Mouse (Mus musculus) left cerebral cortex, adult 18-20 months (tissue): ENCODE measurements around the gene Gm27021. TPM values are rescaled to one million over a fixed set of nuclear protein-coding genes. Genes with fewer than 3 reads are reported as not detected.

ENCODE experiments used
- DNase-seq, 2 experiments: peaks; one replicate each; pipeline ENCODE4 v3.0.0; 2021 to 2022; ENCODE audit warnings: low spot score in 2 of 2, mixed read lengths in 1 of 2
- long read RNA-seq, 2 experiments: library from polyadenylated mRNA; stranded (forward); transcript quantifications; one replicate each; pipeline ENCODE4 v2.0.0; 2021
- total RNA-seq, 2 experiments: library from RNA; stranded (reverse); gene quantifications; 2 replicates each; pipeline ENCODE4 v1.2.3; 2021

Gene Gm27021
- under 1 TPM; 0.59 to 0.91 TPM for total RNA-seq
- long read RNA-seq, experiment 1, partial matches to known transcripts = 3 of 3 reads
- long read RNA-seq, experiment 1, other reads (novel, unspliced or antisense) = 0 of 3 reads
- long read RNA-seq, experiment 2, partial matches to known transcripts = 1 of 3 reads
- long read RNA-seq, experiment 2, other reads (novel, unspliced or antisense) = 1 of 3 reads

DNA sequence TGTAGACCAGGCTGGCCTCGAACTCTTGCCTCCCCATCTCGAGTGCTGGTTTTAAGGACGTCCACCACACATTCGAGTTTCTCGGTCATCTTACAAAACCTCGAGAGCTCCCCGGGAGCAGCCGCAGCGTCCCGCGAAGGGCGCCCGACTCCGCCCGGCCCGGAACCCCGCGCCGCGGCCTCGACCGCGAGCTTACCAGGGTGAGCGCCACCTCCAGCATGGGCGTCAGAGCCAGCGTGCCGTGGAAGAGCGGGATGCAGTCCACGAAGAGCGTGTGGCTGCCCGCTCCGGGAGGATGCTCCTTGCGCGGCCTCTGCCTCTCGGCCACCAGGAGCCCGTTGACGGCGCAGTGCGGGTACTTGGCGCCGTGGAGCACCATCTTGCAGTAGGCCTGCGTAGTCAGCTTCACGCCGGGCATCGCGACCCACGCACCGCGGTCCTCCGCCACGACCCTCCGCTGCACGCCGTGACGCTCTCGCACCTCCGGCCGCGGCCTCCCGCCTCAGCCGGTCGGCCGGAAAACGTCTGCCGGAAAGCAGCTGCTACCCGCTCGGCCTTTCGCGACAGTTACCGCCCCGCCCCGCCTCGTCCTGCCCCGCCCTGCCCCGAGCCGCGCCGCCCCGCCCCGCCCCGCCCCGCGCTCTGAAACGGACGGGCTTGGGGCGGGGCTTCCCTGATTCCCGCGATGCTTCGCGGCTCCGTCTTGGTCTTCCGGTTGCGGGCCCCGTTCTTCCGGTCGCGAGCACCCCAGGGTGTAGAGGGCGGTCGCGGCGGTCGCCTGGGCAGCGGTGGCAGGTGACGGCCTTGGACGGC is at the start of gene Gm27021, which contains the start of gene Cox4i1:
Gene Gm27021, minus strand, starts transcription at position 519 of the 813 bp plus-strand sequence.
Gene Cox4i1, plus strand, starts transcription at position 662 of the 813 bp plus-strand sequence.
- peak; percentile 87 to 92 for DNase-seq

DNA sequence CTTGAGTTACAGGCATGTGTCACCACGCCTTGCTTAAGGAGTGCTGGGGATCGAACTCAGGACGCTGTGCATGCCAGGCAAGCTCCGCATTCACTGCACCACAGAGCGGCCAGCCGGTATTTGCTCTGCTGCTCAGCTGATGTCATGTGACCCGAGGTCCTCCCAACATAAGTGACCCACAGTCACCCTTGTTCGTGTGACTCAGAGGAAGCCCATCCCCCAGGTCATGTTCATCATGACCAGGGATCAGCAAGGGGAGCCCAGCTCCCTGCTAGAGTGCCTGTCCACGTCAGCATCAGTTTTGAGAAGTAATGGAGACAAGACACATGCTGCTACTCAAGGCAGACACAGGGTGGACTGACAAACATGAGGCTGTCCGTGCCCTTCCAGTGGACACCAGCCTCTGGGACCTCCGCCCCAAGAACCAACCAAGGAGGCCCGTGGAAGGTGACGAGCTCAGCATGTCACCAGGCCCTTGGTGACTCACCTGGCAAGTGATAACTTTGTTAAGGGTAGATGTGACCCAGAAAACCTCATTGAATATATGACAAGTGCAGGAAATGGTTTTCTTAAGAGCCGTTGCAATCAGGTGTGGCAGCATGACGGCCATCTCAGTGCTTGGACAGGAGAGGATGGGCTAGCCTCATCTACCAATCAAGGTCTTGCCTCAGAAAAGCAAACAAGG is 48.3 kb upstream of the Gm27021 start:
- DNase-seq = no peak

DNA sequence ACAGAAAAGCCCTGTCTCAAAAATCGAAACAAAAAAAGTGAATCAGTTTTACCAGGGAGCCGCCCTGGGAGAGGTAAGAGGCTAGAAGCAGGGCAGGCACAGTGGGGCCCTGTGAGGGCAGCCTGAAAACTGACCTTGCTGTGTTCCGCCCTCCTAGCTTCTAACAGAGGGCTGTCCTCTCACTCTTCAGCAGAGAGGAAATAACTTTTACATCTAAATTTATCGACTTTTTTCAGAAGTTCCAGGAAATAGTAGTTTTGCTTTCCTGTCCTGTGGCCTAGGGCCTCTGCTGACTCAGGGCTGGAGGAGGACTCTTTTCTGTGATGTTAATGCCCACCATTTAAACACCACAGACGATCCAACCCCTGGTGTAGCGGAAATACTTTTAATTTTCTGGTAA is 47.3 kb upstream of the Gm27021 start:
- DNase-seq = no peak

DNA sequence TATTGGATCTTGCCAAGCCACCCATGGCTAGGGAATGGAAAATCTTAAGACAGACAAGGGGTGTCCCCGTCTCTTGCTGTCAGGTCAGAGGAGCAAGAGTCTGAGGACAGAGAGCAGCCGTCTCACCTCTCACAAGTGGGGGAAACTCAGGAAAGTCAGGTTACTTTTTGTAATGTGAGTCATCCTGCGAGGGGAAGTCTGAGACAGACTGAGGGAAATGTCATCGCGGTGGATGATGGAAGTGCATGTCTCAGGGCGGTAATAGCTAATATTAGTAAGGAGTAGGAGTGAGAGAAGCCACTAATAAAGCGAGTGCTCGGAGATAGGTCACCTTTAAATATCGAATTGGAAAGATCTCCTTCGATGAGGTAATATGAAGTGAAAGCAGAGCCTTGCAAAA is 41.3 kb upstream of the Gm27021 start:
- no peak for DNase-seq

DNA sequence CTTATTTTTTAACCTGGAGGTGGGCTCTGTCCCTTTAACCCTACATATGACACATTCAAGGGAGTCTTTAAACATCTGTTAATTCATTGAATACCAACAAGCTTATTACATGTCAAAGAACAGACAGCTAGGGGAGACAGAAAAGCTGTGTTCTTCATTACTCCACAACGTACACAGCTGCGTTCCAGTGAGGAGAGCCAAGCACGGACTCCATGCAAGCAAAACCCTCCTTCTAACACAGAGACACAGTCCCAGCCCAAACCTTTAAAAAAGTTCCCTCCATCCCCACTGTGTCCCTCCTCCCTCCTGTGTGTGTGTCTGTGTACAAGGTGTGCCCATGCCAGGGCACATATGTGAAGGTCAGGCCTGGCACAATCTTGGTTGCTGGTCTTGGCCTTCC is 38.3 kb upstream of the Gm27021 start:
- no peak for DNase-seq

DNA sequence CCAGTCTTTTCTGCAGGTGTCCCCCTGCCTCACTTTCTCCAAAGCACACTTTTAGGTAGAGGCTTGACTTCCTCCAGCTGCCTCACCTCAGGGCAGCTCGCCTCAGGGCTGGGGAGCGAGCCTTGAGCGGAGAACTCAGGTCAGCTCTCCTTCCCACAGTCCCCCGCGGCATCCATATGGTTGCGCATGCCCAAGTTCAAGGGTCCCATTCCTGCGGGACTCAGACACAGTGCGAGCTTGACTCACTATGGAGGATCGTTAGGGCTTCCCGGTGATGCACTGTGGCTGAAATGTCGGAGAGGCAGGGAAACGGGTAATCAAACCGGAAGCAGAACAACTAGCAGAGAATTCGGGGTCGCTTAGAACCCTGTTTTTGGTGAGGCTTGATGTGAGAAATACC is 37.3 kb upstream of the Gm27021 start:
- no peak for DNase-seq

DNA sequence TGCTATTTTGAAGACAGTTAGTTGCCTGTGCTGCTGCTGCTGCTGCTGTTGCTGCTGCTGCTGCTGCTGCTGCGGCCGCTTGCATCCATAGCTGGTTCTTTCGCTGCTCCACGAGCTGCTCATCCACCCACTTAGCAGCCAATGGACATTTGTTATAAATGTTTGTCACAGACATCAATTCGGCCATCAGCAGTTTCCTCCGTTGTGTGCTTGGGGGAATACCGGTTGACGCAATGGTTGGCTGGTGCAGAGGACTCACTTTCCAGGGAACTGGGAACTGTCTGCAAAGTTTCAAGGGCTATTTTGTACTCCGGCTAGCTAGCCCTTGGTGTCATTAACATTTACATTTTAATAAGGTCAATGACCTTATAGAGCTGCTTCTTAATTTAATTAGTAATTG is 36.3 kb upstream of the Gm27021 start:
- DNase-seq = no peak

DNA sequence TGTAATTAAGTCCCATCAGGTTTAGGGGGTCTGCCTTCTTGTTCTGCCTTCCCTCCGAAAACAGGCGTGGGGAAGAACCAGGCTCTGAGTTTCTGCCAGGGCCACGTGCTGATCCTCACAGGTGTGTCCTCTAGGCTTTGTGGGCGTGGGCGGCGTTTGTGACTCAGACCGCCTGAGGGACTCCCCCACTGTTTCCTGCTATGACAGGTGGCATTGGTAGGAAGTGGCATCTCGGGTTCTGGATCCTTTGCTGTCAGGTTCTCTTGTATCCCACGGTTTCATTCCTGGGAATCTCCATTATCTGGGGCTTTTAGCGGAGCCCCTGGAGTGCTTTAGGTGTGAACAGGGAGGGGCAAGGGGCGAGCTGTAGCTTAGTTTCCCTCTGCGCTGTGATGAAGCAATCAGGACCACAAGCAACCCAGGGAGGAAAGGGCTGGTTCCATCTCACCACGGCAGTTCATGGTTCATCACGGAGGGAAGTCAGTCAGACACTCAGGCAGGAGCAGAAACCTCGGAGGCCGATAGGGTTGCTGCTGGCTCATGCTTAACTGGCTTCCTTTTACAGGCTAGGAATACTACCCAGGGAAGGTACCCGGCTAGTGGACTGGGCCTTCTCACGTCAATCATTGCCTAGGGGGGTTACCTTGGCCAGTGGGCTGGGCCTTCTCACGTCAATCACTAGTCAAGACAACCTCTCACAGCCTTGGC is 34.0 kb upstream of the Gm27021 start:
- DNase-seq = peak in 1 of 2 experiments; percentile 26

DNA sequence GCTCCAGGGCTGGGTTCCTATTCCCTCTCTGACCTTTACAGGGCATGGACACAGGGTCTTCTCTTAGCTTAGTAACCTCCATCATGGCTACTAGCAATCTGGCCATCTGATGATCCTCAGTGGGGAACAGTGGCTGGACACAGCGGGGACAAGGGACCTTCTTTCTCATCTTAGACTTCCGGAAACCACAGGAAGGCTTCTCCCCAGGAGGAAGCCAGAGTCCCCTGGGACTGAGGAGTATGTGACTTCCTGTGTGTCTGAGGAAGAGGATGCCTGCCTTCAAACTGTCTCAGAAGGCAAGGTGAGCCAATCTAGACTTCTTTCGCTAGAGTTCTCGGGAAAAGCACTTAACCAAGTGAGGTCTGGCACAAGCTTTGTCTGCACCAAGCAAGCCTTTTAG is 32.2 kb upstream of the Gm27021 start:
- no peak for DNase-seq

DNA sequence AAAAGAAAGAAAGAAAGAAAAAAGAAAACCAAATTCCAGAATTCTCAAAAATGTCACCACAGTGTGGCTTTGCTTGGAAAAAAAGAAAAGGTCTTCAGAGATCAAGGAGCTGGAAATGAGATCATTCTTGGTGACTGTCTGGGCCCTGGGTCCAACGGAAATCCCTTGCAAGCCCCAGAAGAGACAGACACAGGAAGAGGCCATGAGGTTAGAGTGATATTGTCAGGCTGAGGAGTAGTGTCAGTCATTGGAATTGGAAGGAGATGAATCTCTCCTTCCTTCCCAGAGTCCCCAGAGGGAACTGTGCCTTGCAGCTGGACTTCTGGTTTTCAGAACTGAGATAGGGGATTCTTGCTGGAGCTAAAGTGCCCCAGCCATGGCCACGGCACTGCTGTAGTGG is 31.7 kb upstream of the Gm27021 start:
- DNase-seq = no peak

DNA sequence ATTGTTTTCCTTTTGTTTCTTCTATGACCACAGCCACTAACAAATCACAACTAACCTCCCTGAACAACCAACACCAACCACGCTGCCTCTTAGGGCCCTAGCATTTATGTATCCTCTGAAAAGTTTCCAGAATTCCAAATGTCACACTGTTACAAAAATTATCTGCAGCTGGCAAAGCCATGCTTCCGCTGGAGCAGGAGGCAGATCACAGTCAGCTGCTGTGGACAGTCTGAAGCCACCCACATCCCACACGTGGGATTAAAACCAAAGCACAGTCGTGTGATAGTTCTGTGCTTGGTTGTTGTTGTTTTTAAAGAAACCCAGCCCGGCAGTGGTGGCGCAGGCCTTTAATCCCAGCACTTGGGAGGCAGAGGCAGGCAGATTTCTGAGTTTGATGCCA is 31.2 kb upstream of the Gm27021 start:
- DNase-seq = no peak

DNA sequence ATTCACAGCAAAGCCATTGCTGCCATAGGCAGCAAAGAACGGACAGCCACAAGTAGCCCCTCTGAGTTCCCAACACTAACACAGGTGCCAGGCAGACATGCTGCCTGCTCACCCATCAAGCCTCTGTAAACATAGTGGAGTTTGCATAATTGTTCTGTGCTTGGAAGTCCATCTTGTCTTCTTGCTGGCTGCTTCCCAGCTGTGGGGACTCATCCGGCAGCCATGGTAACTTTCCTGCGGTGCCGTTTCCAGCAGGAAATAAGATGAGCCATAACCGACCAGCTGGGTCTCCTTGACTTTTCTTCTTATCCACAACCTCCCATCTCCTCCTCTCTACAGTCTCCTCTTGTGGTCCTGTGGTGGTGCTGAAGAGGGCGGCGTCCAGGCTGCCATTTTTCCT is 30.5 kb upstream of the Gm27021 start:
- no peak for DNase-seq

DNA sequence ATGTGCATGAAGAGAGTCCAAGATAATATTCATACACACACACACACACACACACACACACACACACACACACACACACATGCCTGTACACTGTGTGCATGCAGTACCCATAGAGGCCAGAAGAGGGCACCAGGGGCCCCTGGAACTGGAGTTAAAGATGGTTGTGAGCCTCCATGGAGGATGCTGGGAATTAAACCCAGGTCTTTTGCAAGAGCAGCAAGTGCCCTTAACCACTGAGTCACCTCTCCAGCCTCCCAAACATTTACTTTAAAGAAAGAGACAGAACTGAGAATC is 30.0 kb upstream of the Gm27021 start:
- DNase-seq = no peak

DNA sequence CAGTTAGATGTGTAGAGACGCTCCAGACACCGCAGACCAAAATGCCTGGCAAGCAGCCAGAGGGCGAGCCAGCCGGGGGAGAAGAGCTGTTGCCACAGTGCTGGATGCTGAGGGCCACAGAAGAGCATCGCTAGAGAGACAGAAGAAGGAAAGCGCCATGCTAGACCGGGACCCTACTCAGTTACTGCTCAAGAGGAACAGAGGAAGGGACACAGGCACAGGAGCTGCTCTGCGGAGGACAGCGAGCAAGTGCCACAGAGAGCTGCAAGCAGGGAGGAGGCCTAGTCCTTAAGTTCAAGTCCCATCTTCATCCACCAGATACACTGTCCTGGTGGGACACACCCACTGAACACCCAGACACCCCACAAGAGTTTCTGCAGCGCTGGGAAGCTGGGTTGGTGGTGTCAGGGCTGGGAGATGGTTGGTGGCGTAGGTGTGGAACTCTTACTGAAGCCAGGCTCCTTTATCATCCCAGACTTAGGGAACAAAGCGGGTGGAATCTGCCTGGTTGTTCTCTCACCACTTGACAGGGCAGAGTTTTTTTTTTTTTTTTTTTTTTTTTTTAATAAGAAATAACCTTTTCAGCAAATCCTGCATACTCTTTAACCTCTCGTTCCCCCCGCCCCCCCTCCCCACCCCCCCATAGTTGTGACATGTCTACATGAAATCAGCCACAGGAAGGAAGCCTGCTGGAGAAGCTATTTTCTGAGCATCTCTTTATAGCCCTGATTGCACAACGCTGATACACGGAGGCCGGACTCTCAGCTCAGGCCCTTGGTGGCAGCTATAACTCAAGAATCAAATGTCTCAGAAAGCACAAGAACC is 29.5 kb upstream of the Gm27021 start:
- no peak for DNase-seq

DNA sequence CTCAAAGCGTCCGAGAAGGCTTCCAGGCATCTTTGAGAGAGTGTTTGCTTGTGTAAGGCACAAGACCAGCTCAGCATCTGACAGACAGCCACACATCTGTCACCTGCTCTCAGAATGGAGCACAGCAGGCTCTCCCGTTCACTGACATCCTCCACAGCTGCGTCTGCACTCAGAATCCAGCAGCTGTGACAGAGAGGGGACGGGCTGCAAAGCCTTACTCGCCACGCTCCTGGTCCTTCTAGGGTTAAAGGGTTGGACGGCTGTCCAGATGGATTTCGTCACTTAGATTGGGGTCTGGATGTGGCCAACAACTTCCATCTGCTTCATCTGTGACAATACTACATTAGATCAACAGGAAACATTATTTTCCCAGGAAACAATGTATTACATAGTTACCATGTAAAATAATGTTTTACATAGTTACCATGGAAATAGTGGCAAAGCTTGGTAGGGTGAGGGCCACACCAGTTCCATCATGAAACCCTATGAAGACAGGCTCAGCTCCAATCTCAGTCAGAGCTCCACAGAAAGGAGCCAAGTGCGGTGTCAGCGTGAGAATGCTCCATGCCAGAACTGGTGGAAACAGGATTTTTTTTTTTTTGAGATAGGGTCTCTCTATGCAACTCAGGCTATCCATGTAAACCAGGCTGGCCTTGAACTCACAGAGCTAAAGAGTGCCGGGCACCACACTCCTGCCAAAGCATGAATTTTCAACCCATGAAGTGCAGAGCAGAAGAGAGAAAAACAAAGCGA is 28.7 kb upstream of the Gm27021 start:
- DNase-seq = no peak

DNA sequence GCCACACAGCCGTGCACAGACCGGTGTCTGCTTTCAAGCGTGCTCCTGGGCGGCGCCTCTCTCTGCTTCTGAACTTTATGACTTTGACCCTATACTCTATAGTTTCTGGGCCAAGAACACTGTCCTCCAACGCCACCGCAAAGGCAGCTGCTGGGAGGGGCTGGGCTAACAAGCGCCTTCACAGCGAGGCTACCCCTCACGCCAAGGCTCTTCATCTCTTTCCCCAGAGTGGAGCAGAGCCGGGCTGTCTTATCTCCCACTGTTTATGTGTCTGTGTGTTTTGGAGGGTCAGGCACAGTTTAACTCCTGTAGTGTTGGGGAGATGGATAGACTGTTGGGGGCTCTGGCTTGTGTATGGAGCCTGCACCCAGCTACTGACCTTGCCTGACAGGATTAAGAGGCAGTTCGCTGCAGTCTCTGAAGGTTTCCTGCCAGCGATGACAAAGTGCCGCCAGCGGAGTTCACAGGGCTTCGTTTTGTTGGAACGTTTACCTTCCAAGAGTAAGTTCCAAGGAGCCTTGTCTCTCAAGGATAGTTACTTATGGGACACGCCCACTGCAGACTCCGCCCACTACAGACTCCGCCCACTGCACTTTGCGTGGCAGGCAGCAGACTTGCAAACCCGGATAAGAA is 26.1 kb upstream of the Gm27021 start:
- no peak for DNase-seq

DNA sequence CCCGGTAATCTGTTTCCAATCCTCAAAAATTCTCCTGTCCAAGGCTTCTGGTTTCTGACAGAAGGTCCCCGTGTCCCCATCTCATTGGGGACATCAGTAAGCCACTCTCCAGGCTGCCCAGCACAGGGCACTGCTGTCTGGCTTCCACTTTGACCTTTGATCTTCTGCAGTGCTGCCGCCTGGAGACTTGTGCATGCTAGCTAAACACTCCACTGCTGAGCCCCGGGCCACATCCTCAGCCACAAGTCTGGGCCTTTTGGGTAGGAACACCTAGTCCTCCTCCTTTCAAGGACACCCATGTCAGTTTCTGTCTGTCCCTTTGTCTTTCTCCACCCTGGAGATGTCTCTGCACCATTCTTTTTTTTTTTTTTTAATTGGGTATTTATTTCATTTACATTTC is 25.1 kb upstream of the Gm27021 start:
- DNase-seq = no peak

DNA sequence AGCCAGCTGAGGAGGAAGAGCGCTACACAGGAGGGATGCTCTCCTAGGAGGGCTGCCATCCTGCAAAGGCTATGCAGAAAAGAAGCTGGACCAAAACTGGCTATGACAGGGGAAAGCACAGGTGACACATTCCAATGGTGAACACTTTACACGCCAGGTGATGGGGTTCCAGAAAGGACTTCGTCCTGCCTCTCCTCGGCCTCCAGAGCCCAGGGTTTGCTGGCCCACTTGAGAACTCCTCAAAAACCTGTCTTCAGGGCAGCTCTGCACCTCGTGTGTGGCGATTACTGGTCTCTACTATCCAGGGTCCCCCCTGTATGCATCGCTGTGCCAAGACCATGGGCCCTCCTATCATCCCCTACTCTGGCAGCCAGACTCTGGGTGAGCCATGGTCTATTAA is 20.6 kb upstream of the Gm27021 start:
- DNase-seq = no peak

DNA sequence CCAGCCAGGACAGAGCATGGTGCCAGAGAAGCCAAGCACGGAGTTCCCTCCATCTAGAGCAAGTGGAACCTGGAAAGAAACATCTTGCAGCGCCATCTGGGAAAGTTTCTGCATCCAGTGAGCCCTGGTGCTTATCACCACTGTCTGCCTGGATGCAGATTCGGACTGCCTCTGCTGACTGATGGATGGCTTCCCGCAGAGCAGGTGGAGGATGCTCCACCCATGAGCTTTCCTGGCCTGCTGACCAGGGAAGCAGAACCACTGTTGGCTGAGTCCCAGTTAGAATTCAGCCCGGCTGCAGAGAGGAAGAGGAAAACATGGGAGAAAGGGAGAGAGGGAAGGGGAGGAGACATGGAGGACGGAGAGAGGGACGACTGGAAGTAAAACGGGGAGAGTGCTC is 19.9 kb upstream of the Gm27021 start:
- no peak for DNase-seq

DNA sequence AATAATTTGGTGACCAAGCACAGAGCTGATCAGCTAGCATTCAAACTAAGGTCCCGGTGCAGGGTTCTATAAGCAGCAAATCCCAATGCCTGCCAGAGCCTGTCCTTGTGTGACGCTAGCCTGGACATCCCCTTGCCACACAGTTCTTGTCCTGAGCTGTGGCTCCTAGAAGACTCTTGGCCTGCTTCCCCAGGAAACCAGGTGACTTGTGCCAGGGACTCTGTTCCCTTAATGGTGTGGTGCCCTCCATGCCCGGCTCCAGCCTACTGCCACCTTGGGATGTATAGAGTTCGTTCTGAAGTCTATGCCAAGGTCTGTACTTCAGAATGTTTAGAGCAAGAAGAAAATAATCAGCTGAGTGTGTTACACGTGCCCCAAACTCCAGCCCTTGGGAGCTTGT is 18.7 kb upstream of the Gm27021 start:
- DNase-seq = no peak
